Mouse (Mus musculus) adrenal gland, adult 8-10 months (tissue): ENCODE data around the gene Tmed2. TPM values are rescaled to one million over a fixed set of nuclear protein-coding genes. Genes with fewer than 3 reads are reported as not detected.
"Not testable (repeated sequence)": the region's sequence is repeated elsewhere in the genome, so short reads cannot be mapped to it uniquely, and the experiment has no call there.

Experiments
- DNase-seq: peaks from one replicate; pipeline ENCODE4 v3.0.0; 2022
- total RNA-seq, 4 experiments: library from RNA; stranded (reverse); gene quantifications; 2 replicates each; pipeline ENCODE4 v1.2.4; 2022

The Tmed2 gene
- total RNA-seq, result 100 to 1,000 TPM; 179 to 244 (median 222) TPM

DNA sequence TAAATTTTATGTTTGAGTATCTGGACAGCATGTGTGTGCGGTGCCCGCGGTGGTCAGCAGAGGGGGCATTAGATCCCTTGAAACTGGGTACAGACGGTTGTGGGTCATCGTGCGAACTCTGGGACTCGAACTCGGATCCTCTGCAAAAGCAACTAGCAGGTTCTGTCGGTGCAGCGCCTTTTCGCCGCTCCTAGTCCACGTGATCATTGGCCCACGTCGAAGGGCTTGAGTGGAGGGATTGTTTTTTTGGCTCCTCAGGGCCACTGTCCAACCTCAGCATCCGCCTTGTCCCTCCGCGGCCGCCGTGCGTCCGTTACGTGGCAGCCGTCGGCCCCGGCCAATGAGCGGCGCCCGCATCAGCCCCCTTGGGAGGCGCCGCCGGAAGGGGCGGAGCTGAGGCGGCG is at the start of gene Tmed2:
Gene Tmed2 (plus strand): TSS at position 313 of the 404 bp plus-strand sequence.
- peak; percentile 95 for DNase-seq

DNA sequence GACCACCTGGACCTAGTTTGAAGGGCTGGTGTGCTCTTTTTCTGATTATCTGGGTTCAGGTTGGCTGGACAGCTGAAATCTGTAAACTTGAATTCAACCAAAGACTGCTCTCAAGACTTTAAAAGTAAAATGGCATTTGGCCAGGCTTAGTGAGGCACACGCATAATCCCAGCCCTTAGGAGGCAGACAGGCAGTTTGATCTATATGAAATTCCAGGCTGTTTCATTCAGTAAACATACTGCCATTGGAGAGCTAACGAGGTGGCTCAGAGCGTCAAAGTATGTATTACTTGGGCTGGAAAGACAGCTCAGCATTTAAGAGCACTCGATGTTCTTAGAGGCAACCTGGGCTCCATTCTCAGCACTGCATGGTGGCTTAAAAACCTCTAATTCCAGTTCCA is 48.8 kb upstream of the Tmed2 start:
- DNase-seq, result no peak

DNA sequence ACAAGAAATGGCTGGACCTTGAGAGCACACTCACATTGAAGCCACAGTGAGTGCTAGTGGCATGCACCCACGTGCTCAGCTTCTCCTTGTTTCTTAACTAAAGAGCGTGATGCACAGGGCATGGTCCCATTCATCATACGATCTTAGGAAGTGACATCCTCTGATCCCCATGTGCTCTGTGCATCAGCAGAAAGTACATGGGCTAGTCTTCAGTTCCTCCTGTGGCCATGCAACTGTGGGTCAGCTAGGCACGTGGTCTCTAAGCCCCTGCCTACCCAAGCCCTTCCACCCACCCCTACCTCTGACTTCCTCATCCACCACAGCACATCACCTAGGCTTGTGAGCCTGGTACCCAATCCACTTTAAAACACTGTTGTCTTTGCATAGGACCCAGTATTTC is 47.9 kb upstream of the Tmed2 start:
- no peak for DNase-seq

DNA sequence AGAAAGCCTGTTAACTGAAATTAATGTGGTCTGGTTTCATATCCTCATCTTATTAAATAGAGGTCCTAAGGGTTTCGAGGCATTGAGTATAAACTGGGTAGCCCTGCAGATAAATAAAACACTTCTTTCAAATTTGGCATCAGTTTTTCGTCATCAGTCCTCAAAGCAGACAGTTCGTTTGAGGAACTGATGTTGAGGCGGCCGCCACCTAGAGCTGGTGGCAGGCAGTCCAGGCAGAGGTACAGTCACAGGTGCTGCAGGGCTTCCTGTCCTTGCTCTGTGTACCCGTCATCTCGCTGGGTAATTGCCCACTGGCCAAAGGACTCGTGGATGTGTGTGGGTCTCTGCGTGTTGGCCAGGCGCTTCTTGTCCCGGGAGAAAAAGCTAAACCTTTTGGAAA is 47.0 kb upstream of the Tmed2 start:
- no peak for DNase-seq

DNA sequence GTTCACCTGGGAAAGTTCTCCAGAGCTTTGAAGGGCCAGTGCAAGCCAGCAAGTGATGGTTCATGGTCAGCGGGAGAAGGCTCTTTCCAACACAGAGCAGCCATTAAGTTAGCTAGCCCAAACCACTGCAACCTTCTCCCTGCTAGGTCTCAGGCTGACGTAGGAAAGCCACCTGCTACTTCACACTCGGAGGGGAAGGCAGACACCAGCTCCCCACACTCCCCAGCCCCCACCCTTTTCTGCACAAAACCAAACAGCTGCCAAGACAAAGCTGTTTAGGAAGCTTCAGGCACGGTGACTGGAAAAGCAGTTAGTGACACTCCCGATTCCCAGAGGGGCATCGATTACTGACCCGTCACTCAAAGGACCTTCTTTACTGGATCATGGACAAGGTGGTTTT is 44.9 kb upstream of the Tmed2 start:
- DNase-seq, result no peak

DNA sequence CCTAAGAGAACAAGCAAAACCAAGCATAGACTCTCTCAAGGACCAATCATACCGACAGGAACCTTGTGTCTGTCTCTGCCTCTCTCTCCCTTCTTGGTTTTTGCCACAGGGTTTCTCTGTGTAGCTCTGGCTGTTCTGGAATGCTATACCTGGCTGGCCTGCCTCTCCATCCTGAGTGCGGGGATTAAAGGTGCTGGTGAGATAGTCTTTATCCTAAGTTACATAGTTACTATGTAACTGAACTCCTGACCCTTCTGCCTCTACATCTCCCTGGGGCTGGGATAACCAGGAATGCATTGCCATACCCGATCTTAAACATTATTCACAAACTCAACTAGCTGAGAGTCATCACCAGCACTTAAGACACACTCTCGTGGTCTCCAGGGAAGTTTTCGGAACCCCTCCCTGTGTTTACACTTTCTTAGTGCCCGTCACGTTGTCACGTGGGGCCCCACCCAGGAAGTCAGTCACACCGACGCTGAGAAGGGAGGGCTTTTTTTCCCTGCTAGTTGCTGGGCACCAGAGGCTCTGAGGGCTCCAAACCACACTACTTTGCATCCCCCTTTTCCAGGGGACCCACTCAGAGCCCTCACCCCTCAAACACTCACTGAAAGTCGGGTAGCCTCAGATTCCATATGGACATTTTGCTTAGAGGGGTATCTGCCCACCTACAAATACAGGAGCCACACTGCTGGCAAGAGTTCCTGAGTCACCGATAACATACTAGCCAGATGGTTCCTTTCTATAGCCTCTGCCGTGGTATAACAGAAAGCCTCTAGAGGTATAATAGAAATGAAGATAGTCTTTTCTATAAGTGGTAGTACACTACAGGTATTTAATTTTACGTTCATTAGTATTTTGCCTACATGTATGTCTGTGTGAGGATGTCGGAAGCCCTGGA is 43.6 kb upstream of the Tmed2 start:
- no peak for DNase-seq

DNA sequence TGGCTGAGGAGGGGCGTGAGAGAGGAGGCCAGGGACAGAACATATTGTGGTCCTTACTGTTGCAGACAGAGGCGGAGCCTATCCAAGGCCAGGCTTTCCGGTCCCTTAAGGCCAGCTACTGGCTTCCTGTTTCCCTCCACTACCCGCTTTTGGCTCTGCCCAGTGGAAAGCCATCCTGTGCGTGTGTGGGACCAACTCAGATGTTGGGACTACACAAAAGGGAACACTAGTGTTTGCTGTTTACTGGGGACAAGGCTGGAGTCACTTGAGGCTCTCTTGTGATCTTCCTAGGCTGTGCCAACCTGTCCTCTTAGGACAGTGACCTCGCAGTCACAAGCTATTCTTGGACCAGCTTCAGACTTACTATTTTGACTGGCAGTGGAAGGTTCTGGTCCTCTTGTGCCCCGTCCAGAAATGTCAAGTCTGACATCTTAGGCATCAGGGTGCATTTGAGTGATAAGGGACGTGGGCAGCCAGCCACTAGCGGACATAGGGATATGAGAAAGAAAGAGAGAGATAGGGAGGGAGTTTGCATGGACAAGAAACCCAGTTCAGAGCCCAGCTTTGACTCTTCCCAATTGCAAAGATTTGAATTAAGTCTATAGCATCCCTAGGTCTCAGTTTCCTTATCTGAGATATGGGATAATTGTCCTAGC is 42.1 kb upstream of the Tmed2 start:
- peak; percentile 55 for DNase-seq

DNA sequence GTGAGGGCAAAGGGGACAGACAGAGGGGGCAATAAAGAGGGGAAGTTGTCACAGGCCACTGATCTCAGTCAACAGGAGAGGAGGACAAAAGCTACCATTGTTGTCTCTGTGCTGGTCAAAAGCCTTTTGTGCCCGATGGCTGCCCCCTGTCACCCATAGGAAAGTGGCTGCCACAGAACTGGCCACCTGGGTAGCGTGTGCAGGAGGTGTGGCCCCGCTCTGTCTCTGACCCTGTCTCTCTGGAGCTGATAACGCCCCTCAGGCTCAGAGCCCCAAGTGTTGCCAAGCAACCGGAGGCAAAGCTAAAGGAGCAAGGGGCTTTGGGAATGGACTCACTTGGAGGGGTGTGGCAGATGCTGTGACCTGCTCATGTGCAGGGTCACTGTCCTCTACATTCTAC is 41.5 kb upstream of the Tmed2 start:
- no peak for DNase-seq

DNA sequence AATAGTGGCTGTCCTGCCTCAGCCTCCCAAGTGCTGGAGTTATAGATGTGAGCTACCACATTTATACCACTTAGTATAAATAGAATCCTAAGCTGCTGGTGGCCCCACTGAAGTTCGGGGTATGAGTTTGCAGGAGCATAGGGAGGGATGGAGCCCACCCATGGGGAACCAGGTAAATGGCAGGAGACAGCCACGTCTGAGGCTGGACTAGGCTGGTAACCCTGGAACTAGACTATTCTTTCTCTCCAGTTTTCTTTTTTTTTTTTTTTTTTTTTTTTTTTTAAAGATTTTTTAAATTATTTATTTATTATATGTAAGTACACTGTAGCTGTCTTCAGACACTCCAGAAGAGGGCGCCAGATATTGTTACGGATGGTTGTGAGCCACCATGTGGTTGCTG is 40.5 kb upstream of the Tmed2 start:
- DNase-seq, result not testable (repeated sequence)

DNA sequence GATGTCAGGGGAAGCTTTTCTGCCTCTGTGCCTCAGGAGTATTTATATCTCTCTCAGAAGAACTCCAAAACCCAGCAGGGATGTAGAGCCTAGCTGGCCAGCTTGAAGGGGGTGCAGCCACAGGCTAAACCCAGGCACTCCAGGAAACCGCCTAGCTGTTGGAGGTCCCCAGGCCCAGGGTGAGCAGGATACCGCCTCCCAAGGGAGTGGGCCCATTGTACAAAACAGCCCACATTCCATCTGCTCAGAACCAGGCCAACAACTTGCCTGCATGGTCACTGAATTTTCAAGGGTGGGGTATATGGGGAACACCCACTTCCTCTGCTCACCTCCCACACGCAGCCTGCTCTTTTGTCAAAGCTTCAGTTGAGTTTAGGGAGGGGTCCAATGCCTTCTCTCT is 39.9 kb upstream of the Tmed2 start:
- DNase-seq, result no peak

DNA sequence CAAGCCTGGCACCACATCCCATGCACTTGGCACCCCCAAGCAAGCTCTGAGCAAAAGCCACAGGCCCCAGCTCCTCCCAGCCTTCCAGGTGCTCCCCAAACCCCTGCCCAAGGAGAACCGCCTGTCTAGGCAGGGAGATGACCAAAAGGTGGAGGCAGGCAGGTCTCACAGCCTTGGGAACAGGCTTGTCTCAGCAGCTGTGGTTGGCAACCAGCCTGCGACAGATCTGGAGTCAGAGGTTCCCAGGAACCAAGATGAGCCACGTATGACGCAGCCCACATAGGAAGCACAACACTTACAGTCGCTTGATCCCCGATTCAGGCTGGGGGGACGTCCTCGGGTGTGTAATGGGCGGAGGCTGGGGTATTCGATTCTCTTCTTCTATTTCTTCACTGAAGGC is 39.0 kb upstream of the Tmed2 start:
- DNase-seq, result no peak

DNA sequence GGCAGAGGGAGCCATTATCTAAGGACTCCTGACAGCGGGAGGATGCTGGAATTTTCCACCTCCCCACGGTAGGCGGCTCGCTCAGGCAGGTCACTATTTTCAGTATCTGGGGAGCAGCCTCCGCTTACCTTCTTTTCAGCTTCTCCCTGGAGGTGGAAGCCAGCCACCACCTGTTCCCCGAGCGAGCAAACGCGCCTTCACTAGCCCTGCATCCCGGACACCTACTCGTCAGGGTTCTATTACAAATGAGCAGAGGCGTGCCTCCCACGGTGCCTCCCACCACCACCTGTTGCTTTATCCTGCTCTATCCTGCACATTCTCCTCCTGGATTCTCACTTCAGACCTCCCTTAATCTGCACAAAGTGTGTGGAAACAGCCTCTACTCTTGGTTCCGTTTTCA is 36.8 kb upstream of the Tmed2 start:
- DNase-seq, result no peak

DNA sequence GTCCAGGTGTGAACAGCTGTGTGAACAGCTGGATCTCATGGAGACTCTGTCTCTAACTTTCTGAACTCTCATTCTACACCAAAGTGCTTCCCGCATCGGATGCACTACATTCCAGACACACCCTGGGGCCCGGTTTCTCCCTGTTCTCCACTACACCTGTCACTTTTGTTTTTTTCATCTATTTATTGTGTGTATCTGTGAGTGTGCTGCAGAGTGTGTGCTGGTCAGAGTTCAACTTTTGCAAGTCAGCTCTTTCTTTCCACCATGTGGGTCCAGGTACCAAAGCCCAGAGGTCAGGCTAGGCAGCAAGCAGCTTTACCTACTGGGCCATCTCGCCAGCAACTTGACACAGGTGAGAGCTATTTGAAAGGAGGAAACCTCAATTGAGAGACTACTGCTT is 35.3 kb upstream of the Tmed2 start:
- no peak for DNase-seq

DNA sequence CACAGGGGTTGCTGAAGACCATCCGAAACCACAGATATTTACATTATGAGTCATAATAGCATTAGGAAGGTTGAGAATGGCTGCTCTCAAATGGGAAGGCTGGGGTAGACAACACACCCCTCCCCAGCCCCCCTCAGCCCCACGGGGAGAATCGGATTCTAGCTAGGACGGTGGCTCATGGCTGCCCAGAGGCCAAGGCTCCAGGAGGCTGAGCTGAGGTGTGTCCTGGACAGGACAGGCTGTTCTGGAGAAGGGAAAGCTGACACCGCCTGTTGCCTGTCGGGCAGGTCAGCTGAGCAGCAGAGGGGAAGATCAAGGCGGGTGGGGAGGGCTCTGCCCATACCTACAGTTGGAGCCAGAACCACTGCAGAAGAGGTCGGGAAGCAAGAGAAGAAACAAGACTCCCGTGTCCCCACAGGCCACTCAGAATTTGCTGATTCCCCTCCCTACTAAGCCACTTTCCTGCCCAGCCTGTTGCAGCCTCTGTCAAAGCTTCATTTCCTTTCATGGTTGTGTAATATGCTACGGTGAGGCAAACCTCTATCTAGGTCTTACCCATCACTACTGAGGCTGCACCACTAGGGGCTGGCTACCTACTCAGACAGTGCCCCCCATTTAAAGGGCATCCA is 33.6 kb upstream of the Tmed2 start:
- DNase-seq, result no peak

DNA sequence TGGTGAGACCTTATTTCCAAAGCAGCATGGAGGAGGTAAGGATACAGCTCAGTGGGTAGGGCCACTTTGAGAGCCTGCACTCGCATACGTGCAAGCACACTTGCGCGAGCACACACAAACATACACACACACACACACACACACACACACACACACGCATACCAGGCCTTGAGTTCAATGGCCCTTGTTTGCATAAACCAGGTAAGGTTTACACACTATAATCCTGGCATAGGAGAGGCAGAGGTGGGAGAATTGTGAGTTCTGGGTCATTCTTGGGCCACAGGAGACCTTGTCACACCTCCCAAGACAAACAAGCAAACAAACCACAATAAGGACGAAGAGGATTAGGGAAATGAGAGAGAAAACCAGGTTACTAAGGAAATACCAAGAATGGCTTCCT is 31.3 kb upstream of the Tmed2 start:
- DNase-seq, result no peak

DNA sequence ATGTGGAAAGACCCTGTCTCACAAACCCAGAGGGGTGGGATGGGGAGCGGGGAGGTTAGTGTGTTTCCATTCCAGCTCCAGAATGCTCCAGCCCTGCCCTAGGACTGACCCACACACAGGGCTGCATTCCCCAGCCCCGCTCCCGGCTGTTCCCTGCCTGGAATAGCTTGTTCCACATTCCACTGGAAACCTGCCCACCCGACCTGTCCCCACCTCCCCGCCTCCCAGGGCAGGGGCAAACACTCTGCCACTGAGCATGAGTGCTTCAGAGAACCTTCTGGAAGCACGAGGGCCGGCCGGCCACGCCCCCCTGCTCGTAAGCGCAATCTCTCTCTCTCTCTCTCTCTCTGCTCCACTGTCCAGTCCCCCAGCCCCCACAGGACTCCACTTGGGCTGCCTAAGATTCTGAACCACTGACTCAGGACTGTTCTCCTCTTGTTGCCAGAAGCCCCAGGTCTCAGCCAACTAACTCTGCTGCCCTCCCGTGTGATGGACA is 30.7 kb upstream of the Tmed2 start:
- DNase-seq, result no peak

DNA sequence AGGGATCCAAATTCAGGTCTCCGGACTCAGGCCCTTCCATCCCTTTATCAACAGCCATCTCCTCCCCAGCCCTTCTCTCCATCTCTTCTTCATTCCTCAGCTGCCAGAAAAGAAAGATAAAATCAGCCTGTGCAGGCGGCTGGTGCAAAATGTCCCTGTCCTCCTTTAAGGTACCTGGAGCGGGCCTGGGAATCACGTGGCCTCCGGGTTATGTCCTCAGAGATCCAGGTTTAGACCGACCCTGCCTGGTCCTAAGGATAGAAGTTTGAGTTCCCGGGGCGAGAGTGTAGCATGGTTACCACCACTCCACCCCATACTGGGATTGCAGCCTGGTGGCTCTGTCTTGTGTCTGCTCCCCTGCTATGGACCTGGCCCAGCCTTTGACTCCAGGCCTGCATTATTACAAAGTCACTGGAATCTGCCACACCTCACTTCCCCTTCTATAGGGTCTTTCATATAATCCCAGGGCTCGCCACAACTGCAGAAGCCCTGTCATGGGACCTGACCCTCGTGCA is 29.9 kb upstream of the Tmed2 start:
- no peak for DNase-seq

DNA sequence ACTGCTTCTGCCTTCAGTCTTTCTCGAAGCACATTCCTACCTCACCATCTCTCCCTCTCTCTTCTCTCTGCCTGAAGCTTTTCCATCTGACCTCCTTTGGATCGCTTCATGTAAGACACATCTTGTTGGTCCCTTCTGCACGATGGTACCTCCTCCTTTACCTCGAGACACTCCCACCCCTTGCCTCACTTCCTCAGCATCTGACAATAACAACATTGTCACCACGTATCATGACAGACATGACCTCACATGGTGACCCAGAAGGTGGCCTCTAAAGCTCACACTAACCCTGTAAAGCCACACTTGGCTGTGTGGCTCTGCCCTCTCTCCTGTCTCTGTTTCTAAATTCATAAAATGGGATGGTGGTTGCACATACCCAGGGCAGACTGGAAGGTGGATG is 24.7 kb upstream of the Tmed2 start:
- DNase-seq, result no peak

DNA sequence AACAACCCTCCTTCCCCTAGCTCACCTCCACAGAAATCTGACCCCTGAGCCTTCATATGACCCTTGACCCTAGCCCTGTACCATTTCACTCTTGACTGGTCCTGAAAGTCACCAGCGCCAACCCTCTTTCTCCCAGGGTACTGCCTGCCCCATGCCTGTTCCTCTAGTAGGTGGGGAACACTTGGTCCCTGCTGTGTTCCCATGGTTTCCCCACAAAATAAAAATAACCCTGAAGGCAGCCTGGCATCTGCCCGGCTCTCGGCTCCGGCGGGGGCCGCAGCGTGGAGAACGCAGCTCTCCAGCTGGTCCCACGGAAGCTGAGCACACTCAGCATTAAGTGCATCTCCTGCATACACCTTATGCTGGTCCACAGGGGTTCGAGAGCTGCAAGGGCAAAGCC is 21.8 kb upstream of the Tmed2 start:
- DNase-seq, result no peak

DNA sequence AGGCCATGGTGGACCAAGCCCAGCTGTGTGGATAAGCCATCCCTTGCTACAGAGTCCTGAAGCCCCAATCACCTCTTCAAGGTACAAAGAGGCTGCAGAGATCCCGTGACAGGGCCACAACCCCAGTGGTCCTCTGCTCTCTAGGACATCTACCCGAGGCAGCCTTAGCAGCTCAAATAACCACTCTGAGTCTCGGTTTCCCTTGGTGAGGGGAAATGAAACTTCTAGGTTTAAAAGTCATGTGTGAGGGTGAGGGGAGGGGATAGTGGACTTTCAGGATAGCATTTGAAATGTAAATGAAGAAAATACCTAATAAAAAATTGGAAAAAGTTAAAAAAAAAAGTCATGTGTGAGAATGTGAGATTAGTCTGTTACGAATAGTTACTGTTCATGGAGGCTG is 18.9 kb upstream of the Tmed2 start:
- DNase-seq, result no peak

DNA sequence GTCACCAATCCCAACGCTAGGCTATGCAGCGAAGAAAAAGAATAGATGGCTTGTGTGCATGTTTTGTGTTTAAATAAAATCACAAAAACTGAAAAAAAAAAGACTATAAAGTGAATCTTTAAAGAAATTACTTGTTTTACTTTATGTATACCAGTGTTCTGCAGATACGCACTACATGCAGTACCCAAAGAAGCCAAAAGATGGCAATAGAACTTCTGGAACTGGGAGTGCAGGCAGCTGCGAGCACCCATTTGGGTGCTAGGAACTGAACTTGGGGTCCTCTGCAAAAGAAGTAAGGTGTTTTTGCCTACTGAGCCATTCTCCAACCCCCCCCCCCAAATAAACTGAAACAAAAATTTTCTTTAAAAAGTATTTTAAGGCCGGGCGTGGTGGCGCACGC is 17.5 kb upstream of the Tmed2 start:
- DNase-seq, result no peak

DNA sequence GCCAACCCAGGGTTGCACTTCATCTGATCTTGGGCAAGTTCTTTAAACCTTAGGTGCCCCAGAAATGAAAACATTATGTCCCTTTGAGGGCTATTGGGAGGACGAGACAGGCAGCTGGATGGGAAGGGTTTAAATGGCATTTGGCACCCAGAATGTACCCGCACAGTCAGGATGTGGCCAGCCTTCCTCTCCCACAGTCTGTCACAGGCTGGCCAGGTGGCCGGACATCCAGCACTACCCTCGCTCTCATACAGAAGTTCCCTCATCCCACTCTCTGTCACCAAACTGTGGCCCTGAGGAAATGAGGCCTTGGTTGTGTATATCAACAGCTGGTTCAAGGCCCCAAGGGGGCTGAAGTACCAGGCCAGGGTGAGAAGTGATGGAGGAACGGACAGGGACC is 15.6 kb upstream of the Tmed2 start:
- DNase-seq, result no peak

DNA sequence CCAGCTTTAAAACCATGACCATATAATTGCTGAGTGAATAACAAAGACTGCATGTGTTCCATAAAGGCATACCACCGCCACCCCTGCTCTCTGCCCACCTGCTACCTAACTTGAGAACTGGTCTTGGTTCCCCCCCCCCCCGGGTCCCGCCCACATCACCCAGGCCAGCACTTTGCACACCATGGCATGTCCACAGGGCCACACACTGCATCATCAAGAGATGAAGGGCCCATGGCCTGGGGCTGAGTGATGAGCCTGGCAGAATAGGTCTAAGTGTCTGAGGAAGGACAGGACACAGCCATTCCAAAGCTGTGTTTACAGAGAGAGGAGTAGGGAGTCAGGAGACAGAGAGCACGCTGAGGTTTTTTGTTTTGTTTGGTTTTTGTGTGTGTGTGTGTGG is 12.1 kb upstream of the Tmed2 start:
- no peak for DNase-seq
